Mouse (Mus musculus) heart, embryonic 10.5 days (tissue): ENCODE measurements around the gene Slc26a10. TPM values are rescaled to one million over a fixed set of nuclear protein-coding genes. Genes with fewer than 3 reads are reported as not detected.

Experiments used
- DNase-seq: peaks from one replicate; pipeline ENCODE4 v3.0.0-alpha.2; 2017; ENCODE audit warnings: low spot score
- H3K27ac ChIP-seq: fragments of 300-500 bp; sonication (generic); 2 replicates; pipeline ENCODE4 v1.5.1; 2016; ENCODE audit warnings: mild to moderate bottlenecking
- H3K27me3 ChIP-seq: fragments of 300-500 bp; sonication (generic); 2 replicates; pipeline ENCODE4 v1.6.1; 2016; ENCODE audit warnings: mild to moderate bottlenecking; ENCODE audit not compliant: poor library complexity, insufficient read depth, severe bottlenecking
- H3K36me3 ChIP-seq: fragments of 300-500 bp; sonication (generic); 2 replicates; pipeline ENCODE4 v1.6.1; 2016; ENCODE audit warnings: mild to moderate bottlenecking, moderate library complexity
- H3K4me1 ChIP-seq: fragments of 300-500 bp; sonication (generic); 2 replicates; pipeline ENCODE4 v1.6.1; 2016; ENCODE audit warnings: mild to moderate bottlenecking
- H3K4me3 ChIP-seq: fragments of 300-500 bp; sonication (generic); 2 replicates; pipeline ENCODE4 v1.5.1; 2016; ENCODE audit warnings: mild to moderate bottlenecking, moderate library complexity
- H3K9me3 ChIP-seq: fragments of 300-500 bp; sonication (generic); 2 replicates; pipeline ENCODE4 v1.6.1; 2016; ENCODE audit warnings: mild to moderate bottlenecking, moderate library complexity
- WGBS: fragments of 180-500 bp; shearing (Covaris S2); methylation state at CpG from one replicate; pipeline ENCODE4 v1.1.7; 2016; 5-methylcytosine and 5-hydroxymethylcytosine counted together
- polyA plus RNA-seq: library from polyadenylated mRNA; unstranded; fragments of >200 nt; fragmentation: Nextera tagmentation; extraction: Ambion mirVana; gene quantifications from 2 replicates; pipeline ENCODE4 v1.2.1, GENCODE M21; 2016

Slc26a10 gene
- polyA plus RNA-seq, 1 experiment from 2014 or later, result 9.2 TPM

DNA sequence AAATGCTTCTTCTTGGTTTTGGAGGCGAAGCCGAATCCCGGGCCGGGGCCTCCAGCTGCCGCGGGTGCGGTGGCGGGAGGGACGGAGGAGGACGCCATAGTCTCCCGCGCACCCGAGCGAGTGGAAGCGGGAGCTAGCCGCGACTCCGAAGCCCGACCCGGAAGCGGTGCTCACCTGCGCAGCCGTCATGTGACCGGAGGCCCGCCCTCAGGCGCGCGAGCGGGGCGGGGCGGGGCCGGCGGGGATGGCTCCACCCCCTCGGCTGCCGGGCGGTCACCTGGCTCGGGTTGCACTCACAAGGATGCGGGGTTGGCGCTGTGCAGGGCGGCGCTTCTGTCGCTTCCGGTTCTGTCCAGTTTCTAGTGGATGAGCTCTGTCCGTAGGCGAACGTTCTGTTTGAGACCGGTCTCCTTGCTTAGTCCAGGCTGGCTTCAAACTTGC, 31.0 kb upstream of the Slc26a10 start, which contains the start of gene Pip4k2c:
Gene Pip4k2c, minus strand, starts transcription at position 172 of the 441 bp plus-strand sequence.
- Histone ChIP-seq H3K9me3 (no peaks in the 10 kb centered on the region), H3K4me3 (peak within 1 kb of the TSS; percentile 94), H3K36me3 (peaks cover 21% of the 10 kb centered on the region), H3K27ac (peak within 1 kb of the TSS; percentile 88), H3K4me1 (peaks cover 20% of the 10 kb centered on the region), H3K27me3 (no peaks in the 10 kb centered on the region)
- peak; percentile 95 for DNase-seq
- WGBS, result under 1% methylated on average over 46 of the region's 47 CpGs

DNA sequence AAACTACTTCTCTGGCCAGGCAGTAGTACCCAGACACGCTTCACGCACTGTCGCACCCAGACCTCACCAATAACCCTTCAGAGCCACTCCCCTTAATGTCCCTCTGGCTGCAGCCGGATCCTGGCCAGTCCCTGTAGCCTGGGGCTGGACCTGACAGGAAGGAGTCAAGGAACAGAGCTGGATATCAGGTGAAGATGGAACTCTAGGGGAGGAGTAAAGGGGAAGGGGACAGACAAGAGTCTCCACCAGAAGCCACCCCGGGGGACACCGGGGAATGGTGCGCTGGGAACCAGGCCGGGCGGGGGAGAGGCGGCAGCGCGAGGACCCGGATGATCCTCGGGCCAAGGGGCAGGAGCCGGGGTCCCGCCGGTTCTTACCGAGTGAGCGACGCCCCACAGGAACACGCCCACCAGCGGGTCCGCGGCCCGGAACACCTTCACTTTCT, 30.5 kb upstream of the Slc26a10 start:
- DNase-seq, result no peak
- 1% methylated on average over 25 of the region's 25 CpGs for WGBS

DNA sequence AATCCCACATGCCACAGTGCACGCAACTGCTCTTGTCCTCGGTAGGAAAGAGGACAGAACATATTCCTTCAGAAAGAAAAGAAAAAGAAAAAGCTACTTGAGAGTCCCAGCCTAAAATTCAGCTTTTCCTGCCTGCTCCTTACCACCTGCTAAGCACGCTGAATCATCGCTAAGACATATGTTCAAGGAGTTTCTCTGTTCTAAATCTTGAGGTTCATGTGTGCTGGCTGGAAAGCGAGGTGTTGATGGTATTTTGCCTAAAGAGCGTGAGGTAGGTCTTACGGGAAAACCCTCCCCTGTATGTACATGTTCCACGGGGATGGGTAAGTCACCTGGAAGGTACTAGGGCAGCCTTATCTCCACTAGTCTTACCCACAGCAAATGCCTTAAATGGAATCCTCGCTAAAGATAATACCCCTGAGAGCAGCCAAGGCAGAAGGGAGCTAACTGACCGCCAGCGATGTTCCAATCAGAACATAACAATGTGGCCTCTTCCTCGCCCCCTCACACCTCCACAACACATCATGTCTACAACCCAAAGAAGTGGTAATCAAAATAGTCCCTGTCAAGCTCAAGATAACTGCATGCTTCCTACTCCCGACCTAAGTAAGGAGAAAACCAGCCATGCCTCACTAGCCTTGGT, 29.6 kb upstream of the Slc26a10 start:
- peaks cover 35% of the 10 kb centered on the region for H3K36me3 ChIP-seq
- H3K4me3 ChIP-seq, result peak overlapping the region; percentile 94
- no peaks in the 10 kb centered on the region for H3K9me3 ChIP-seq
- peaks cover 20% of the 10 kb centered on the region for H3K4me1 ChIP-seq
- no peak for DNase-seq
- no peaks in the 10 kb centered on the region for H3K27me3 ChIP-seq
- H3K27ac ChIP-seq, result peak overlapping the region; percentile 88
- WGBS, result 77% methylated on average over 13 of the region's 13 CpGs

More for the DNA sequence above, 30.5 kb upstream of the Slc26a10 start:
- Histone ChIP-seq H3K4me1 (peaks cover 20% of the 10 kb centered on the region), H3K4me3 (peak overlapping the region; percentile 94), H3K36me3 (peaks cover 26% of the 10 kb centered on the region), H3K27me3 (no peaks in the 10 kb centered on the region), H3K27ac (peak overlapping the region; percentile 88), H3K9me3 (no peaks in the 10 kb centered on the region)

DNA sequence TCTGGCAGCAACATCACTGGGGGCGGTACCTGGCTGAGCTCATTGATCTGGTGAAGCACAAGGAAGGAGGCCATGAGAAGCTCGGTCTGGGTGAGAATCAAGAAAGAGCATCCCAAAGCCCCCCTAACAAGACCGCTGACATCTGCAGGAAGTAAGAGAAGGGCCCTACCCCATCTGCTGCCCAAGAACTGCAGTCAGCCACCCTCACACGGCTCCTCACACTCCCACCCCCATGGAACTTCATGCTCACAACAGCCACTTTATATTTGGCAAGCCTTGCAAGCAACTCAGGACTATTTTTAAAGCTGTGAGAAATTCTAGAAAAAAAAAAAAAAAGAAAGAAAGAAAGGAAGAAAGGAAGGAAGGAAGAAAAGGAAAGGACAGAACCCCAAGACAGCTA, 28.5 kb upstream of the Slc26a10 start:
- Histone ChIP-seq H3K4me1 (peaks cover 20% of the 10 kb centered on the region), H3K9me3 (no peaks in the 10 kb centered on the region), H3K36me3 (peaks cover 44% of the 10 kb centered on the region), H3K27ac (no peak overlapping the region), H3K4me3 (no peak overlapping the region), H3K27me3 (no peaks in the 10 kb centered on the region)
- WGBS, result 78% methylated on average over 4 of the region's 4 CpGs
- DNase-seq, result no peak

DNA sequence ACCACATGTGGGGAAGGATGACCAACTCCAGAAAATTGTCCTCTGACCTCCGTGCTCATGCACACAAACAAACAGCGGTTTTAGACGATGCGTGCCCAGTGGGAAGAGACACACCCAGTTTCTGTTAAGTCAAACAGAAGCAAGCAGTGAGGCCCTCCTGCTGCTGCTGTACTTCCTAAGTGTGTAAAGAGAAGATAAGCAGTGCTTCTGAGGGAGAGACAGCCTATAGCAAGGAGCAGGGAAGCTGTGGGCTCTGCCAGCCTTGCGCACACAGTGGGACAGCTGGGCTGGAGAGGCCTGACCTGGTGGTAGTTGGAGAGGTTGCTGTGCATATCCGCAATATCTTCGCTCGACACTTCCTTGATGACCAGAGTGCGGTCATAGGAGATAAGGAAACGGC, 24.9 kb upstream of the Slc26a10 start:
- WGBS, result 71% methylated on average over 10 of the region's 10 CpGs
- Histone ChIP-seq H3K36me3 (peaks cover 76% of the 10 kb centered on the region), H3K27ac (peak overlapping the region; percentile 59; the same call in 1 of the 2 replicates), H3K4me1 (peaks cover 15% of the 10 kb centered on the region), H3K4me3 (no peak overlapping the region), H3K27me3 (no peaks in the 10 kb centered on the region), H3K9me3 (no peaks in the 10 kb centered on the region)
- DNase-seq, result peak; percentile 91

DNA sequence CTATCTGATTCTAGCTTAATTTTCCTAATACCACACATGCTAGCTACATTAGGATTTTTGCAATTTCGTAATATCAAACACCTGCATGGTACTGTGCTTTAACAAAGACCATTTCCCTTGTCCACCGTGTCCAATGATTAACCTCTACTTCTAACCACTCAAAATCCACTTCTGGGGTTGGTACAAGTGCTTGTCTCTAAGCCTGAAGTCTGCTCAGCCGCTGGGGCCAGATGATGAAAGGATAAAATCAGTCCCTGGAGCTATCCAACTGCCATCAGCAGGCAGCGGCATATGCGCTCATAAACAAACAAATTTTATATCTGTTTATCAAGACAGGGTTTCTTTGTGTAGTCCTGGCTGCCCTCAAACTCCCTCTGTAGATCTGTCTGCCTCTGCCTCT, 24.1 kb upstream of the Slc26a10 start:
- peak overlapping the region; percentile 64; the same call in 1 of the 2 replicates for H3K27ac ChIP-seq
- no peaks in the 10 kb centered on the region for H3K27me3 ChIP-seq
- no peaks in the 10 kb centered on the region for H3K9me3 ChIP-seq
- no peak for DNase-seq
- 87% methylated on average over 5 of the region's 5 CpGs for WGBS
- H3K4me3 ChIP-seq, result no peak overlapping the region
- peaks cover 84% of the 10 kb centered on the region for H3K36me3 ChIP-seq
- H3K4me1 ChIP-seq, result peaks cover 7% of the 10 kb centered on the region

DNA sequence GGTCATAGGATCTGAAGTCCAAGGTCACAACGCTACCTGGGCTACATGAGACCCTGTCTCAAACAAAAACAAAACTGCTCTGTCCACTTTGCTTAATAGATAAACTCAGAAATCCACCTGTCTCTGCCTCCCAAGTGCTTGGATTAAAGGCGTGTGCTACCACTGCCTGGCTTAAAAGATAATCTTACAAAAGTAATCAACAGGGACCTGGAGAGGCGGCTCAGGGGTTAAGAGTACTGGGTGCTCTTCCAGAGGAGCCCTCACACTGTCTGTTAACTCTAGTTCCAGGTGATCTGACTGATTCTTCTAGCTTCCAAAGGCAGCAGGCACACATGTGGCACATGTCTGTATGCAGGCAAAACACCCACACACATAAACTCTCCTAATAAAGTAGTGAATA, 22.7 kb upstream of the Slc26a10 start:
- Histone ChIP-seq H3K36me3 (peaks cover 92% of the 10 kb centered on the region), H3K4me3 (no peak overlapping the region), H3K9me3 (no peaks in the 10 kb centered on the region), H3K4me1 (peaks cover 7% of the 10 kb centered on the region), H3K27me3 (no peaks in the 10 kb centered on the region), H3K27ac (peak overlapping the region; percentile 29; the same call in 1 of the 2 replicates)
- WGBS, result 76% methylated on average over 3 of the region's 3 CpGs
- no peak for DNase-seq

DNA sequence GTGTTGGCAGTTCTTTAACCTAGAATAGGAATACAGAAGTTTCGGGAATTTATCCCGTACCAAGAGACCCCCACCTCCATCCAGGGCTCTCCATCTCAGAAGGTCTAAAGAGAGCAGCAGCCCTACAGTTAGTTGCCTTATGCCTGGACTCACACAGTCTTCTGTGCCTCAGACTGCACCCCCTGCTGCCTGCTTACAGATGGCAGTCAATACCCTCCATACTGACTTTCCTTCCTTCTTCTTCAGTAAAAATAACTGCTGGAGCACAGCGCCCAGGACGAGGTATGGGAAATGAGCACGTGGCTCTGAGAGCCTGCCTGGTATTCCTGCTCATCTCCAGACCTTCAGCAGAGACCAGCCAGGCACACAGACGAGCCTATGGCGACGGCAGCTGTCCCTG, 19.8 kb upstream of the Slc26a10 start:
- DNase-seq, result no peak
- Histone ChIP-seq H3K36me3 (peaks cover 75% of the 10 kb centered on the region), H3K4me1 (peaks cover 33% of the 10 kb centered on the region), H3K27ac (no peak overlapping the region), H3K9me3 (no peaks in the 10 kb centered on the region), H3K27me3 (no peaks in the 10 kb centered on the region), H3K4me3 (no peak overlapping the region)
- 78% methylated on average over 8 of the region's 8 CpGs for WGBS

DNA sequence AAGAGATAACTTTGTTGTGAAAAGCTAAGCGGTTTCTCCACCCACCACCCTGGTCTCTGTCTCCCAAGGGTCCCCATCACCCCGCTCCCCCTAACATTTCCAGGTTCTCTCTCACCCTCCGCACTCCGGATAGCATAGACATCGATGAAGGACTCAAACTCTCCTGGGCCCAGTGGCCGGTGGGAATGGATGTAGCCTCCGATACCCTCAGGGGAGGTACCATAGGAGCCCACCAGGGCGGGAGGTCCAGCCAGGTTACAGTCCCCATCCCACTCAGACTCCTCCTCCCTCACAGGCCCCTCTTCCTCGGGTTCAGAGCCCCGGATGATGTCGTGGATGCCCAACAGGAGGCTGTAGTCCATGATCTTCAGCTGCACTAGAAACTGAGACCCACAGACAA, 19.0 kb upstream of the Slc26a10 start:
- no peak for DNase-seq
- 83% methylated on average over 11 of the region's 11 CpGs for WGBS
- H3K4me3 ChIP-seq, result no peak overlapping the region
- peaks cover 67% of the 10 kb centered on the region for H3K36me3 ChIP-seq
- peaks cover 41% of the 10 kb centered on the region for H3K4me1 ChIP-seq
- no peak overlapping the region for H3K27ac ChIP-seq
- no peaks in the 10 kb centered on the region for H3K27me3 ChIP-seq
- H3K9me3 ChIP-seq, result no peaks in the 10 kb centered on the region

DNA sequence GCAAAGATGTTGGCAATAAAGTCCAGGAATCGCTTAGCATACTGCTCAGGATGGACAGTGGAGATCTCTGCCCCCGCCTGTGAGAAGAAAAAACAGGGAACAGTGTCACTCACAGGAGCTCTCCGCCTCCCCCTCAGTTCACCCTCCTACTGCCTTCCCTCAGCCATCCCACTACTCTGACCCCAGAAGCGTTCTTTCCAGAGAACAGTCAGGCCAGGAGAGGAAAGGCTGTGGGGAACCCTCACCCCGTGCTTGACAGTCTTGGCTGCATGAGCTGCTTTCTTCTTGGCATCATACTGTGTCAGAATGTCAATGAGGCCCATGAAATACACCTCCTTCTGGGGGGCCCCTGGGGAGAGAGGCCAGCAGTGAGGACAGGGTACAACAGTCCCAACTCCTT, 18.6 kb upstream of the Slc26a10 start:
- H3K9me3 ChIP-seq, result no peaks in the 10 kb centered on the region
- WGBS, result 74% methylated on average over 5 of the region's 5 CpGs
- H3K4me3 ChIP-seq, result no peak overlapping the region
- no peaks in the 10 kb centered on the region for H3K27me3 ChIP-seq
- peaks cover 45% of the 10 kb centered on the region for H3K4me1 ChIP-seq
- peaks cover 65% of the 10 kb centered on the region for H3K36me3 ChIP-seq
- no peak overlapping the region; the same call in 1 of the 2 replicates for H3K27ac ChIP-seq
- no peak for DNase-seq

DNA sequence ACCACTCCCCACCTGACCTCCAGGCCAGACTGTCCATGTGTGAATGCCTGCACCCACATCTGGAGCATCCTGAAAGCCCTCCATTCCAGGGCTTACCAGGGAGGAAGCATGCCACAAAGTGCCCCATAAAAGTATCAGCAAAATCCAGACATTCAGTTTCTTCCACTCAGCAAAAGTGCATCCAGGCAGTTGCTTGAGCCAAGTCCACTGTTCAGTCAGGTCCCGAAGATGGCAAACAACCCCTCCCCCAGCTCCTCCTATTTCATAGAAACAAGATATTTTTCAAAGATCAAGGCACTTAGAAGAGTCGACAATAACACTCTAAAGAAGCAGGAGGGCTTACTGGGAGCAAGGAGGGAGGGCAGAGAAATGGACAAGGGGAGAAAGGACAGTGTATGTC, 18.0 kb upstream of the Slc26a10 start:
- no peak overlapping the region; the same call in 1 of the 2 replicates for H3K27ac ChIP-seq
- H3K4me3 ChIP-seq, result no peak overlapping the region
- no peak for DNase-seq
- 67% methylated on average over 2 of the region's 2 CpGs for WGBS
- peaks cover 59% of the 10 kb centered on the region for H3K36me3 ChIP-seq
- no peaks in the 10 kb centered on the region for H3K27me3 ChIP-seq
- peaks cover 45% of the 10 kb centered on the region for H3K4me1 ChIP-seq
- H3K9me3 ChIP-seq, result no peaks in the 10 kb centered on the region

DNA sequence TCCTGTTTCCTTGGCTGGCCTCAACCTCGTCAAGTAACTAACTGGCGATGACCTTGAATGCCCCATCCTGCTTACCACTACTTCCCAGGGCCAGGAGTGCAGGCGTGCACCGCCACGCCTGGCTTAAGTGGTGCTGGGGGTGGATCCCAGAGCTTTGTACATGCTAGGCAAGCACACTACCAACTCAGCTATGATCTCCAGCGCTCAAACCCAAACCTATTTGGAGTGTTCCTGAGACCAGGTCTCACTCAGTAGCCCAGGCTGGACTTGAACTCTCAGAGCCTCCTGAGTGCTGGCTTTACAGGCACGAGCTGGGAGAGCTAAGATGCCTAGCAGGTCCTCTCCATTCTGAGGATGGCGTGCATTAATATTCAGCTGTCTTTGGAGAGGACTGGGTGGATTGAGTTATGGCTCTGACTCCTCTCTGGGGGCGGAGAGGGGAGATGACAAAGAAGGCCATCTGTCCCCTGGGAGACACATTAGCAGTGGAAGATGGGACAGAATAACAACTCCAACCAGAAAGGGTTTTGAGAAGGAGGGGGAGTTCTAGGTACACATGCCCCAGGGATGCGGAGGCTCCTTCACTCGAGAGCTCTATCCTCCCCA, 17.2 kb upstream of the Slc26a10 start:
- Histone ChIP-seq H3K27ac (peak overlapping the region; percentile 76; the same call in 1 of the 2 replicates), H3K4me1 (peaks cover 47% of the 10 kb centered on the region), H3K4me3 (no peak overlapping the region), H3K27me3 (no peaks in the 10 kb centered on the region), H3K36me3 (peaks cover 56% of the 10 kb centered on the region), H3K9me3 (no peaks in the 10 kb centered on the region)
- DNase-seq, result no peak
- 78% methylated on average over 11 of the region's 11 CpGs for WGBS

DNA sequence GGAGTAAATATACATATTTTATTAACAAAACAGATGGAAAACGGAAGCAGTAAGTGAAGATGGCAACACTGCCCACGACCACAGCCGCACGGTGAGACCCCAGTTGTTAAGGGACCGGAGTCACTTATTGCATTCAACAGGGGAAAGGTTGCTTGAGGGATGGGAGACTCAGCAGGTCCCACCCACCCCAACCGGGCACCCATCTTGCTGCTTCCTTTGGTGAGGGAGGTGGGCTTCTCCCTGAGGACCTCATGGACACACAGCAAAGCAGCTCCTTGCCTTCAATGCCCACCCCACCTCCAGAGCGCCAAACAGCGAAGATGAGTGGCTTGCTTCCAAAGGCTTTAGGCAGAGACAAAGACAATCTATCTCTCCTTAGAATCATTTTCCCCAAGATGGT, 16.7 kb upstream of the Slc26a10 start:
- WGBS, result 86% methylated on average over 8 of the region's 8 CpGs
- H3K4me1 ChIP-seq, result peaks cover 51% of the 10 kb centered on the region
- no peaks in the 10 kb centered on the region for H3K9me3 ChIP-seq
- no peak overlapping the region for H3K4me3 ChIP-seq
- peak overlapping the region; percentile 76; the same call in 1 of the 2 replicates for H3K27ac ChIP-seq
- H3K27me3 ChIP-seq, result no peaks in the 10 kb centered on the region
- H3K36me3 ChIP-seq, result peaks cover 56% of the 10 kb centered on the region
- DNase-seq, result no peak
